Mouse (Mus musculus) spleen, adult 2 months (tissue): ENCODE results near the gene Olfr1466. TPM values are rescaled to one million over a fixed set of nuclear protein-coding genes. Genes with fewer than 3 reads are reported as not detected.

Source experiments
- DNase-seq, 2 experiments: peaks; one replicate each; pipeline versions ENCODE4 v3.0.0 to v3.0.0-alpha.2; 2012 to 2021; ENCODE audit warnings: low spot score in 2 of 2, low read depth in 1 of 2
- H3K27ac ChIP-seq: fragments of 200-500 bp; 2 replicates; pipeline ENCODE4 v1.5.1; 2012; ENCODE audit warnings: low read length, inconsistent platforms; ENCODE audit not compliant: insufficient read depth
- H3K27me3 ChIP-seq: fragments of 200-500 bp; 2 replicates; pipeline ENCODE4 v1.6.1; 2012; ENCODE audit warnings: mild to moderate bottlenecking, moderate library complexity, low read length, inconsistent platforms; ENCODE audit not compliant: control insufficient read depth, insufficient read depth
- H3K36me3 ChIP-seq: fragments of 200-500 bp; 2 replicates; pipeline ENCODE4 v1.6.1; 2012; ENCODE audit warnings: mild to moderate bottlenecking, low read length, inconsistent platforms; ENCODE audit not compliant: control insufficient read depth, insufficient read depth
- H3K4me1 ChIP-seq: fragments of 200-500 bp; 2 replicates; pipeline ENCODE4 v1.6.1; 2011; ENCODE audit warnings: inconsistent platforms; ENCODE audit not compliant: control insufficient read depth, insufficient read depth, insufficient read length
- H3K4me3 ChIP-seq: fragments of 200-500 bp; 2 replicates; pipeline ENCODE4 v1.5.1; 2011; ENCODE audit warnings: mild to moderate bottlenecking, inconsistent platforms; ENCODE audit not compliant: insufficient read depth, insufficient read length; ENCODE audit errors: extremely low read depth
- CTCF ChIP-seq: fragments of 200-500 bp; IDR thresholded peaks from 2 replicates; pipeline ENCODE4 v1.5.1; 2011; ENCODE audit warnings: mild to moderate bottlenecking, inconsistent platforms; ENCODE audit not compliant: insufficient read depth, insufficient read length, insufficient replicate concordance; ENCODE audit errors: extremely low read depth
- POLR2A ChIP-seq: fragments of 200-500 bp; IDR thresholded peaks from 2 replicates; pipeline ENCODE4 v1.6.1; 2011; ENCODE audit warnings: low read depth, low read length, inconsistent platforms
- WGBS: fragments of 180-500 bp; shearing (Covaris S2); methylation state at CpG from one replicate; pipeline ENCODE4 v1.1.7; 2018; 5-methylcytosine and 5-hydroxymethylcytosine counted together
- polyA plus RNA-seq: library from polyadenylated mRNA; depleted of rRNA; stranded (reverse); fragments of >200 nt; gene quantifications from 2 replicates; pipeline ENCODE4 v1.2.3, GENCODE M21; 2012; rRNA removed

Olfr1466 gene
- polyA plus RNA-seq, result not detected in 2 replicates

GRCm38 (mm10) chr19:13338562-13338961, at the start of gene Olfr1466:
TSS of gene Olfr1466 (plus strand) at chr19:13338862.
- no peaks in the 10 kb centered on the region for H3K36me3 ChIP-seq
- H3K4me1 ChIP-seq, result no peaks in the 10 kb centered on the region
- no peak within 1 kb of the TSS for H3K27ac ChIP-seq
- no peak within 1 kb of the TSS for H3K4me3 ChIP-seq
- TF ChIP-seq POLR2A, result no peak
- TF ChIP-seq CTCF, result no peak
- 84% methylated on average over 2 of the region's 2 CpGs for WGBS
- no peak for DNase-seq
- no peaks in the 10 kb centered on the region for H3K27me3 ChIP-seq

GRCm38 (mm10) chr19:13315441-13315840, 23.2 kb upstream of the Olfr1466 start, which contains the start of gene Olfr1465:
TSS of gene Olfr1465 (minus strand) at chr19:13315541.
- H3K4me1 ChIP-seq, result no peaks in the 10 kb centered on the region
- no peaks in the 10 kb centered on the region for H3K27me3 ChIP-seq
- DNase-seq, result no peak
- H3K4me3 ChIP-seq, result no peak within 1 kb of the TSS
- no peaks in the 10 kb centered on the region for H3K36me3 ChIP-seq
- H3K27ac ChIP-seq, result no peak within 1 kb of the TSS
- TF ChIP-seq CTCF (no peak), POLR2A (no peak)

- Histone ChIP-seq H3K36me3 (no peaks in the 10 kb centered on the region), H3K4me3 (no peak within 1 kb of the TSS), H3K27ac (no peak within 1 kb of the TSS), H3K4me1 (no peaks in the 10 kb centered on the region), H3K27me3 (no peaks in the 10 kb centered on the region)
- DNase-seq, result no peak
- TF ChIP-seq CTCF (no peak), POLR2A (no peak)
- 71% methylated on average over 2 of the region's 2 CpGs for WGBS
These were observed 23.3 kb downstream of the Olfr1466 start, which contains the start of gene Olfr1467 for GRCm38 (mm10) chr19:13361936-13362335. TSS of gene Olfr1467 (plus strand) at chr19:13362236.

Other genes with a start within 250 kb of the Olfr1466 start
- gene Olfr1457, start 241.0 kb upstream of the Olfr1466 start, polyA plus RNA-seq, result not detected in 2 replicates
- not detected in 2 replicates for gene Olfr1458, start 232.1 kb upstream of the Olfr1466 start, polyA plus RNA-seq
- not detected in 2 replicates for gene Olfr1459, start 189.3 kb upstream of the Olfr1466 start, polyA plus RNA-seq
- gene Olfr1461, start 175.9 kb upstream of the Olfr1466 start, polyA plus RNA-seq, result not detected in 2 replicates
- gene Olfr1462, start 153.1 kb upstream of the Olfr1466 start, polyA plus RNA-seq, result not detected in 2 replicates
- not detected in 2 replicates for gene Olfr1463, start 107.5 kb upstream of the Olfr1466 start, polyA plus RNA-seq
- gene Olfr1465, start 23.3 kb upstream of the Olfr1466 start, polyA plus RNA-seq, result not detected in 2 replicates
- not detected in 2 replicates for gene Olfr1467, start 23.4 kb downstream of the Olfr1466 start, polyA plus RNA-seq
- not detected in 2 replicates for gene Olfr1469, start 69.0 kb downstream of the Olfr1466 start, polyA plus RNA-seq
- gene Olfr1471, start 104.5 kb downstream of the Olfr1466 start, polyA plus RNA-seq, result not detected in 2 replicates
- not detected in 2 replicates for gene Olfr1472, start 117.2 kb downstream of the Olfr1466 start, polyA plus RNA-seq
- gene Olfr1474, start 130.7 kb downstream of the Olfr1466 start, polyA plus RNA-seq, result not detected in 2 replicates
- not detected in 2 replicates for gene Olfr1475, start 141.3 kb downstream of the Olfr1466 start, polyA plus RNA-seq
- not detected in 2 replicates for gene Olfr1477, start 161.7 kb downstream of the Olfr1466 start, polyA plus RNA-seq
- not detected in 2 replicates for gene Olfr1480, start 189.1 kb downstream of the Olfr1466 start, polyA plus RNA-seq
- not detected in 2 replicates for gene Olfr1484, start 244.6 kb downstream of the Olfr1466 start, polyA plus RNA-seq